Mouse (Mus musculus): ENCODE results near the gene Rbfox1. TPM values are rescaled to one million over a fixed set of nuclear protein-coding genes. Genes with fewer than 3 reads are reported as not detected.

Rbfox1 gene
- polyA plus RNA-seq, 1 experiment from 2014 or later = 276 TPM

GRCm38 (mm10) chr16:6479094-6479590 is 594.0 kb downstream of the Rbfox1 start:
- Histone ChIP-seq H3K4me3 (ENCODE audit: low read length) (no peak overlapping the region), H3K9me3 (ENCODE audit: control insufficient read depth, low read length) (no peaks in the 10 kb centered on the region), H3K9ac (ENCODE audit: low read depth, low read length) (no peak overlapping the region), H3K36me3 (ENCODE audit: control insufficient read depth, insufficient read depth, low read length) (no peaks in the 10 kb centered on the region), H3K27me3 (replicated peaks; ENCODE audit: control insufficient read depth, insufficient read depth, low read length) (no peaks in the 10 kb centered on the region), H3K4me2 (ENCODE audit: low read length) (no peak overlapping the region), H3K4me1 (ENCODE audit: control insufficient read depth, insufficient read depth, low read depth, low read length) (peaks cover 17% of the 10 kb centered on the region), H3K27ac (ENCODE audit: low read depth, low read length) (peak overlapping the region; percentile 6)
- no peak for ATAC-seq
- whole genome bisulfite sequencing = 24% methylated on average over 1 of the region's 1 CpGs

GRCm38 (mm10) chr16:6479616-6480410 is 594.7 kb downstream of the Rbfox1 start:
- Histone ChIP-seq H3K4me1 (ENCODE audit: control insufficient read depth, insufficient read depth, low read depth, low read length) (peaks cover 17% of the 10 kb centered on the region), H3K9ac (ENCODE audit: low read depth, low read length) (peak overlapping the region; percentile 9; the same call in 1 of the 2 replicates), H3K4me2 (ENCODE audit: low read length) (no peak overlapping the region), H3K27ac (ENCODE audit: low read depth, low read length) (peak overlapping the region; percentile 6), H3K27me3 (replicated peaks; ENCODE audit: control insufficient read depth, insufficient read depth, low read length) (no peaks in the 10 kb centered on the region), H3K9me3 (ENCODE audit: control insufficient read depth, low read length) (no peaks in the 10 kb centered on the region), H3K36me3 (ENCODE audit: control insufficient read depth, insufficient read depth, low read length) (no peaks in the 10 kb centered on the region), H3K4me3 (ENCODE audit: low read length) (no peak overlapping the region)
- ATAC-seq = peak; percentile 64
- 27% methylated on average over 3 of the region's 3 CpGs for WGBS

DNA sequence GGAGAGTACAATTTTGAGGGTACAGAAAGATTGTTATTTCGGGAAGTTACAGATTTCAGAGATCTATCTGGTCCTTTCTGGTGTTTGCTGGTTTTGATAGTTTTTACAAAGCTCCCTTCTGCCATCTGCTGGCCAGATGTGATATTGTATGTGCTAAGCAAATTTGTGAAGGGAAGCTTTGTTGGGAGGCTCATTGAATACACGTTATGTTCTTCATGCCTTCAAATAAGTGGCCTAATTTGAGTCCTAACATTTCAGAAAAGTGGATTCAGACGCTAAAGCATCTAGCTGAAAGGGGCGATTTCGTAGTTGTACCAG is 595.2 kb downstream of the Rbfox1 start:
- Histone ChIP-seq H3K4me2 (ENCODE audit: low read length) (no peak overlapping the region), H3K4me1 (ENCODE audit: control insufficient read depth, insufficient read depth, low read depth, low read length) (peaks cover 17% of the 10 kb centered on the region), H3K27ac (ENCODE audit: low read depth, low read length) (no peak overlapping the region), H3K9me3 (ENCODE audit: control insufficient read depth, low read length) (no peaks in the 10 kb centered on the region), H3K4me3 (ENCODE audit: low read length) (no peak overlapping the region), H3K36me3 (ENCODE audit: control insufficient read depth, insufficient read depth, low read length) (no peaks in the 10 kb centered on the region), H3K9ac (ENCODE audit: low read depth, low read length) (no peak overlapping the region), H3K27me3 (replicated peaks; ENCODE audit: control insufficient read depth, insufficient read depth, low read length) (no peaks in the 10 kb centered on the region)
- no peak for ATAC-seq
- WGBS = 7% methylated on average over 5 of the region's 5 CpGs

DNA sequence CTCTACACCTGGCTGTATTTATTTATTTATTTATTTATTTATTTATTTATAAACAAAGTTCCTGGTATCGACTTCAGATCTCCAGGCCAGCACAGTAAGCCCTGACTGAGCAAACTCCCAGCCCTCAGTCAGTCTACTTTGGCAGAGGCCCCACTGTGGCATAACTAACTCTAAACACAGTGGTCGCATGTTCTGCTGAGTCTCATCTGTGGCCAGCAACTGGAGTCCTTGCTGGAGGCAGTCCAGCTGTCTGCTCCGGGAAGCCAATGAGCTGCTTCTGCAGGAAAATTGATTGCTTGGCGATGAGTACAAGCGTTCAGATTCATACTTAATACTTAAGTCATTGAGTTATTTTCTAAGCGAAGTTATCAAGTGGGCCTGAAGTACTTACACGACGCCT is 598.5 kb downstream of the Rbfox1 start:
- H3K9me3 ChIP-seq (ENCODE audit: control insufficient read depth, low read length) = no peaks in the 10 kb centered on the region
- H3K4me1 ChIP-seq (ENCODE audit: control insufficient read depth, insufficient read depth, low read depth, low read length) = peaks cover 17% of the 10 kb centered on the region
- no peak for ATAC-seq
- no peak overlapping the region for H3K4me3 ChIP-seq (ENCODE audit: low read length)
- no peaks in the 10 kb centered on the region for H3K36me3 ChIP-seq (ENCODE audit: control insufficient read depth, insufficient read depth, low read length)
- 58% methylated on average over 8 of the region's 8 CpGs for WGBS
- H3K27ac ChIP-seq (ENCODE audit: low read depth, low read length) = no peak overlapping the region
- no peaks in the 10 kb centered on the region for H3K27me3 ChIP-seq (replicated peaks; ENCODE audit: control insufficient read depth, insufficient read depth, low read length)
- H3K9ac ChIP-seq (ENCODE audit: low read depth, low read length) = no peak overlapping the region
- H3K4me2 ChIP-seq (ENCODE audit: low read length) = no peak overlapping the region

GRCm38 (mm10) chr16:6485631-6486030 is 600.5 kb downstream of the Rbfox1 start:
- H3K27ac ChIP-seq (ENCODE audit: low read depth, low read length) = no peak overlapping the region
- ATAC-seq = no peak
- WGBS = 79% methylated on average over 3 of the region's 3 CpGs
- H3K9ac ChIP-seq (ENCODE audit: low read depth, low read length) = no peak overlapping the region
- peaks cover 4% of the 10 kb centered on the region; the same call in 1 of the 2 replicates for H3K4me1 ChIP-seq (ENCODE audit: control insufficient read depth, insufficient read depth, low read depth, low read length)
- no peaks in the 10 kb centered on the region for H3K9me3 ChIP-seq (ENCODE audit: control insufficient read depth, low read length)
- H3K4me3 ChIP-seq (ENCODE audit: low read length) = no peak overlapping the region
- H3K4me2 ChIP-seq (ENCODE audit: low read length) = no peak overlapping the region
- H3K36me3 ChIP-seq (ENCODE audit: control insufficient read depth, insufficient read depth, low read length) = no peaks in the 10 kb centered on the region
- H3K27me3 ChIP-seq (replicated peaks; ENCODE audit: control insufficient read depth, insufficient read depth, low read length) = no peaks in the 10 kb centered on the region

DNA sequence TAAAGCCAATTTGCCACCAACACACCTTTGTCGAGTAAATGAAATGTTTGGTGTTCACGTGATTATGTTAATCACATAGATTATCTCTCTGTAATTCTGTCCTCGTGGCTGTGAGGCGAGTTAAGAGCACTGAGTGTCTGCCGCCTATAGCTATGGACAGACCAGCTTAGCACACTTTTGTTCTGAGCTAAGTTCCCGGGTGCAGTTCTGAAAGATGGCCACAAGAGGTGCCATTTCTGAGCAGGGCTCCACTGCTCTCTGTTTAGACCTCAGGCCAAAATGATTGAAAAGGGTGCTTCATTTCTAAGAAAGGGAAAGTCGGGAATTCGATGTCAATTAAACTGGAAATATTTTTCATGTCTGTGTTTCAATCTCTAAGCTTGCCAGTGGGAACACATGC is 617.1 kb downstream of the Rbfox1 start:
- no peaks in the 10 kb centered on the region for H3K36me3 ChIP-seq (ENCODE audit: control insufficient read depth, insufficient read depth, low read length)
- H3K4me1 ChIP-seq (ENCODE audit: control insufficient read depth, insufficient read depth, low read depth, low read length) = no peaks in the 10 kb centered on the region
- no peaks in the 10 kb centered on the region for H3K27me3 ChIP-seq (replicated peaks; ENCODE audit: control insufficient read depth, insufficient read depth, low read length)
- no peak overlapping the region for H3K4me3 ChIP-seq (ENCODE audit: low read length)
- no peak overlapping the region for H3K9ac ChIP-seq (ENCODE audit: low read depth, low read length)
- H3K27ac ChIP-seq (ENCODE audit: low read depth, low read length) = no peak overlapping the region
- H3K9me3 ChIP-seq (ENCODE audit: control insufficient read depth, low read length) = no peaks in the 10 kb centered on the region
- H3K4me2 ChIP-seq (ENCODE audit: low read length) = no peak overlapping the region
- WGBS = 30% methylated on average over 8 of the region's 8 CpGs
- no peak for ATAC-seq

DNA sequence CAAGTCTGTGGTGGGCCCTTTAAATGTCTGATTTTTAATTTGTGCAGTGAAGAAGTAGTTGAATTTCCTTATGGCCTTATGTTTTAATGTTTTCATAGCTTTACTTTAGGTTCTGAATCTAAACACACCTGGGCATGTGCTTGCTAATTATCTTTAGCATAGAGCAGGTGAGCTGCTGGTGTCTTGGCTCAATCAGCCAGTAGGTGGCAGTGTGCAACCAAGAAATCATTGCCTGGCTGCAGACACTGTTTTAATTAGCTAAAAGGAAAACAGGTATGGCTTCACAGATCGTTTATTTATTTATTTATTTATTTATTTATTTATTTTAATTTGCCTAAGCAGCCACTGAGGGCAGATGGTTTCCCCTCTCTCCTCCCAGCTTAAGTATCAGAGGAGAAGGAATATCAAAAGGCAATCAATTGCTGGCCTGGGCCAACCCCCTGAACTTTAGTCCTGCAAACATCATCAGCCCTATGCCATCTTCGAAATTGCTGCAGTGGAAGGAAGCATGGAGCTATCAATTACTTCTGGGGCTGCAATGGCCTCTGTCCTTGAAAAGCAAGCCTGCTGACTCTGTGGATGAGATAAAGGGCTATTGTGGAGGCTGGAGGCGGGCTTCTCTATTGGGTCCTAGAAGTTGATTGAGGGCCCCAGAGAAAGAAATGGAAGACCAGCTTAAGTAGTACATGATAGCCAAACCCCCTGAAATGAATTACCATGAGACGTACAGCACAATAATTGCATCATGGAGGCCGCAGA is 618.6 kb downstream of the Rbfox1 start:
- no peaks in the 10 kb centered on the region for H3K9me3 ChIP-seq (ENCODE audit: control insufficient read depth, low read length)
- H3K36me3 ChIP-seq (ENCODE audit: control insufficient read depth, insufficient read depth, low read length) = no peaks in the 10 kb centered on the region
- no peak overlapping the region for H3K27ac ChIP-seq (ENCODE audit: low read depth, low read length)
- WGBS = 44% methylated on average over 5 of the region's 5 CpGs
- H3K4me3 ChIP-seq (ENCODE audit: low read length) = no peak overlapping the region
- no peak overlapping the region for H3K4me2 ChIP-seq (ENCODE audit: low read length)
- H3K27me3 ChIP-seq (replicated peaks; ENCODE audit: control insufficient read depth, insufficient read depth, low read length) = no peaks in the 10 kb centered on the region
- H3K4me1 ChIP-seq (ENCODE audit: control insufficient read depth, insufficient read depth, low read depth, low read length) = no peaks in the 10 kb centered on the region
- no peak overlapping the region for H3K9ac ChIP-seq (ENCODE audit: low read depth, low read length)
- ATAC-seq = peak; percentile 69

DNA sequence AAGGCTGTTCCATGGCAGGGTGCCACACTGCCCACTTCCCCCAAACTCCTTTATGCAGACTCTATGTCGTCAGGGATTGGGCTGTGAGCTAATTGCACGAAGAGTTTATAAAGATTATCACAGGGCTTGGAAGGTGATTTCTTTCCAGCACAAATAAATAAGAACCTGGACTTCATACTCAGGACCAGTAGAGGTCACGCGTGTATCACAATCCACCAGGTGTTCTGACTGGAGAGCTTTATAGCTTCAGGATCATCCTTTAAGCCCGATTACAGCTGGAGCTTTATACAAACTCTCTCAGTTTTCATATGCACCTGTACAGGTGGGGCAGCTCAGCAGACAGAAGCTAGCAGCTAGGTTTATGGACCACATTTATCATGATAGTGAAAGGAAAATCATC is 623.8 kb downstream of the Rbfox1 start:
- WGBS = 72% methylated on average over 5 of the region's 5 CpGs
- no peak overlapping the region for H3K27ac ChIP-seq (ENCODE audit: low read depth, low read length)
- no peaks in the 10 kb centered on the region for H3K4me1 ChIP-seq (ENCODE audit: control insufficient read depth, insufficient read depth, low read depth, low read length)
- H3K4me2 ChIP-seq (ENCODE audit: low read length) = no peak overlapping the region
- ATAC-seq = no peak
- H3K9me3 ChIP-seq (ENCODE audit: control insufficient read depth, low read length) = no peaks in the 10 kb centered on the region
- no peak overlapping the region for H3K9ac ChIP-seq (ENCODE audit: low read depth, low read length)
- H3K4me3 ChIP-seq (ENCODE audit: low read length) = no peak overlapping the region
- H3K27me3 ChIP-seq (replicated peaks; ENCODE audit: control insufficient read depth, insufficient read depth, low read length) = no peaks in the 10 kb centered on the region
- H3K36me3 ChIP-seq (ENCODE audit: control insufficient read depth, insufficient read depth, low read length) = no peaks in the 10 kb centered on the region

DNA sequence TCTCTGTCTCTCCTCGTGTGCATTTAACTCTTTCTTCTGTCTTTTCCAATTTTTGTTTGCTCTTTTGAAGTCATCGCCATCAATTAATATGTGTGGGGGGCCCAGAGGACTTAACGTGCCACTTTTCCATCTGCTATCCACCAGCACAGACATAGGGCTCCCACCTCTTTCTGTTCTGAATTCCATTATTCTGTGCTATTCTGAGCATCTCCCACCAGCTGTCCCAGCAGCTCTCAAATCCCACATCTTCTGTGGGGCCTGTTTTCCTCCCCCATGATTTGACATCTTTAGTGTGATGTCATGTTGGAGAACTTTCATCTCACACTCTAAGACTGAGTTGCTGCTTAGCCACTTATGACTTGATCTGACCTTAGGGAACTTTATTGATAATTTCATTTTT is 634.3 kb downstream of the Rbfox1 start:
- no peak overlapping the region for H3K9ac ChIP-seq (ENCODE audit: low read depth, low read length)
- H3K27ac ChIP-seq (ENCODE audit: low read depth, low read length) = no peak overlapping the region
- no peak overlapping the region for H3K4me2 ChIP-seq (ENCODE audit: low read length)
- no peaks in the 10 kb centered on the region for H3K4me1 ChIP-seq (ENCODE audit: control insufficient read depth, insufficient read depth, low read depth, low read length)
- ATAC-seq = no peak
- 75% methylated on average over 3 of the region's 3 CpGs for WGBS
- H3K36me3 ChIP-seq (ENCODE audit: control insufficient read depth, insufficient read depth, low read length) = no peaks in the 10 kb centered on the region
- H3K4me3 ChIP-seq (ENCODE audit: low read length) = no peak overlapping the region
- no peaks in the 10 kb centered on the region for H3K9me3 ChIP-seq (ENCODE audit: control insufficient read depth, low read length)
- H3K27me3 ChIP-seq (replicated peaks; ENCODE audit: control insufficient read depth, insufficient read depth, low read length) = no peaks in the 10 kb centered on the region

Data from hindbrain, embryonic 16.5 days (tissue).